ENCODE assay signal across 10 mouse cellular contexts in the genomic region with DNA sequence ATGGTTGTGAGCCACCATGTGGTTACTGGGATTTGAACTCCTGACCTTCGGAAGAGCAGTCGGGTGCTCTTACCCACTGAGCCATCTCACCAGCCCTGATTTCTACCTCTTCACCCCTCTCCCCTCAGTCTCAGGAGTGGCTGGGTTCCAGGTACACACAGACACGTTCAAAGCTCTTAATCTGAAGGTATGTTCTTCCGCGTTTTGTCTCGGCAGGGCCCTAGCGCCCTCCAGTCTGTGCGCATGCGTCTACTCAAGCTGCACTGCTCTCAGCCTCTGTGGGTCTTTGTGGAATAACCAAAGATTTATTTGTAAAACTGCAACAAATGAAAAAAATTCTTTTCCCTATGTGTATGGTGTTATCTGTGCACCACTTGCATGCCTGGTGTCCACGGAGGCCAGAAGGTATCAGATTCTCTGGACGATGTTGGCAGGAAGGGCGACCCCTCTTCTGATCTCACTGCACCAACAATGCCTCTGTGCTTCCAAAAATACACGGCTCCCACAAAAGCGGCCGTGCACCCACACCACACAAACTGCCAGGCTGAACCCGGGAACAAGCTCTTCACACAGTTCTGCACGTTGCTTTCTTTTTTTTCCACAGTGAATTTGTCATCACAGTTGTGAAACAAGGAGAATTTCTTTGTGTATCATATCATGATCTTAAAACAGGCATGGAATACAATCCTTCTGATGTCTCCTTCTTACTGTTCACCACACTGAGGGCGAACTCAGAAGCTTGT. TPM values are rescaled to one million over a fixed set of nuclear protein-coding genes. Genes with fewer than 3 reads are reported as not detected.
DNase-seq lines count a peak whose midpoint lies in the region; ATAC-seq and TF ChIP-seq lines count a peak whose summit lies in the region.
"Had no signal": no experiment of that assay in that cellular context is flagged by ENCODE, and none has a peak within 500 bp of the region (broad histone marks: within the 10 kb centered on the region; RNA-seq: fewer than 3 reads in every experiment).

No protein-coding gene starts in this region.

- no peak for ATAC-seq in kidney, embryonic 14.5 days (ENCODE audit: low FRiP score, low TSS enrichment)
- no peak for ATAC-seq in hindbrain, embryonic 12.5 days (ENCODE audit: low FRiP score)

- H3K36me3 ChIP-seq in kidney, embryonic 14.5 days (ENCODE audit: control insufficient read depth, insufficient read depth, low read length), result peaks cover 41% of the 10 kb centered on the region
- H3K36me3 ChIP-seq in kidney, adult 2 months (ENCODE audit: control insufficient read depth, insufficient read depth, low read length), result peaks cover 3% of the 10 kb centered on the region
- no peaks in the 10 kb centered on the region for H3K36me3 ChIP-seq in ES-Bruce4 (ENCODE audit: control insufficient read depth, insufficient read depth, low read length, poor library complexity, severe bottlenecking)
- peaks cover 47% of the 10 kb centered on the region for H3K36me3 ChIP-seq in hindbrain, embryonic 12.5 days

- peaks cover 5% of the 10 kb centered on the region for H3K9me3 ChIP-seq in kidney, embryonic 14.5 days (ENCODE audit: control insufficient read depth, low read length)
- no peaks in the 10 kb centered on the region for H3K9me3 ChIP-seq in ES-Bruce4 (replicated peaks; ENCODE audit: control insufficient read depth, insufficient read depth, low read length, poor library complexity, severe bottlenecking)
- no peaks in the 10 kb centered on the region for H3K9me3 ChIP-seq in hindbrain, embryonic 12.5 days (replicated peaks)

- no peak for TF ChIP-seq POLR2A in kidney, adult 2 months (IDR thresholded peaks at IDR 0.05; ENCODE audit: low read depth, low read length)
- no peak for TF ChIP-seq POLR2A in ES-Bruce4 (IDR thresholded peaks at IDR 0.05; ENCODE audit: insufficient read depth, low read length)
- no peak for TF ChIP-seq POLR2A in cerebellum, adult 2 months (IDR thresholded peaks at IDR 0.05; ENCODE audit: borderline replicate concordance, insufficient read depth, low read length)

- 83% methylated on average over 18 of the region's 18 CpGs for WGBS in kidney, embryonic 14.5 days
- 77% methylated on average over 18 of the region's 18 CpGs for WGBS in kidney, adult 2 months
- WGBS in cerebellum, adult 2 months, result 79% methylated on average over 18 of the region's 18 CpGs
- 83% methylated on average over 18 of the region's 18 CpGs for WGBS in hindbrain, embryonic 12.5 days

- no peak overlapping the region for H3K4me3 ChIP-seq in kidney, embryonic 14.5 days (ENCODE audit: low read length)
- no peak overlapping the region for H3K4me3 ChIP-seq in kidney, adult 2 months (ENCODE audit: insufficient read depth, low read depth, low read length)
- H3K4me3 ChIP-seq in ES-Bruce4 (ENCODE audit: low read depth, low read length), result peak overlapping the region; percentile 17; the same call in 1 of the 2 replicates
- no peak overlapping the region for H3K4me3 ChIP-seq in cerebellum, adult 2 months (replicated peaks; ENCODE audit: insufficient read depth, low read depth, low read length)
- no peak overlapping the region for H3K4me3 ChIP-seq in hindbrain, embryonic 12.5 days

- no peaks in the 10 kb centered on the region for H3K4me1 ChIP-seq in kidney, embryonic 14.5 days (ENCODE audit: control insufficient read depth, insufficient read depth, low read length)
- H3K4me1 ChIP-seq in kidney, adult 2 months (ENCODE audit: control insufficient read depth, insufficient read depth, low read length), result no peaks in the 10 kb centered on the region
- H3K4me1 ChIP-seq in ES-Bruce4 (ENCODE audit: control insufficient read depth, insufficient read depth, low read length), result no peaks in the 10 kb centered on the region
- no peaks in the 10 kb centered on the region for H3K4me1 ChIP-seq in cerebellum, adult 2 months (ENCODE audit: control insufficient read depth, insufficient read depth, low read length)
- H3K4me1 ChIP-seq in hindbrain, embryonic 12.5 days, result peaks cover 20% of the 10 kb centered on the region

- H3K27me3 ChIP-seq in kidney, embryonic 14.5 days (ENCODE audit: control insufficient read depth, insufficient read depth, low read length), result no peaks in the 10 kb centered on the region
- H3K27me3 ChIP-seq in kidney, adult 2 months (replicated peaks; ENCODE audit: control insufficient read depth, insufficient read depth, low read length), result no peaks in the 10 kb centered on the region
- no peaks in the 10 kb centered on the region for H3K27me3 ChIP-seq in ES-Bruce4 (ENCODE audit: control insufficient read depth, insufficient read depth, low read length, poor library complexity, severe bottlenecking)
- H3K27me3 ChIP-seq in cerebellum, adult 2 months (ENCODE audit: control insufficient read depth, insufficient read depth, low read length), result no peaks in the 10 kb centered on the region
- no peaks in the 10 kb centered on the region for H3K27me3 ChIP-seq in hindbrain, embryonic 12.5 days

- H3K27ac ChIP-seq in kidney, embryonic 14.5 days (ENCODE audit: low read depth, low read length), result peak overlapping the region; percentile 30; the same call in 1 of the 2 replicates
- H3K27ac ChIP-seq in kidney, adult 2 months (ENCODE audit: insufficient read depth, low read depth, low read length), result no peak overlapping the region
- no peak overlapping the region for H3K27ac ChIP-seq in ES-Bruce4 (ENCODE audit: insufficient read depth, low read length)
- H3K27ac ChIP-seq in cerebellum, adult 2 months (ENCODE audit: insufficient read depth, low read length), result peak overlapping the region; percentile 52; the same call in 1 of the 2 replicates
- H3K27ac ChIP-seq in hindbrain, embryonic 12.5 days, result peak overlapping the region; percentile 76
- H3K27ac ChIP-seq: macrophage had no signal

- DNase-seq in kidney, adult 2 months, result no peak
- DNase-seq in cerebellum, adult 2 months, result peak; percentile 43 to 45
- no peak for DNase-seq in gastrocnemius, adult 18-20 months (ENCODE audit: low spot score)
- DNase-seq in spleen, postnatal 36 days (ENCODE audit: low spot score in 2 of 2), result no peak
- no peak for DNase-seq in embryo, embryonic 9.5 days (ENCODE audit: extremely low spot score)
- DNase-seq: kidney, postnatal 10 days had no signal

- 0 out of 2 replicates have a peak overlapping the region, but pooled peaks have one; percentile 5 for H3K4me2 ChIP-seq in kidney, embryonic 14.5 days (replicated peaks; ENCODE audit: low read depth, low read length)
- H3K4me2 ChIP-seq in hindbrain, embryonic 12.5 days (replicated peaks), result no peak overlapping the region

- no peak for TF ChIP-seq EP300 in ES-Bruce4 (IDR thresholded peaks at IDR 0.05; ENCODE audit: insufficient read depth, low read depth, low read length)

- H3K9ac ChIP-seq in kidney, embryonic 14.5 days (ENCODE audit: low read depth, low read length), result no peak overlapping the region
- H3K9ac ChIP-seq in ES-Bruce4 (ENCODE audit: low read depth, poor library complexity, severe bottlenecking), result no peak overlapping the region
- no peak overlapping the region for H3K9ac ChIP-seq in hindbrain, embryonic 12.5 days

- TF ChIP-seq CTCF in kidney, adult 2 months (conservative IDR thresholded peaks at IDR 0.05; ENCODE audit: insufficient read depth, insufficient read length, low read depth, low read length), result no peak
- TF ChIP-seq CTCF in ES-Bruce4 (IDR thresholded peaks at IDR 0.05; ENCODE audit: low read depth, low read length), result no peak
- no peak for TF ChIP-seq CTCF in cerebellum, adult 2 months (IDR thresholded peaks at IDR 0.05; ENCODE audit: borderline replicate concordance, insufficient read depth, low read depth, low read length)

RNA-seq across cellular contexts. Expression of a gene that starts 30.7 kb away (rescaled TPM):
- polyA plus RNA-seq in kidney, embryonic 14.5 days (2014; fragmentation: Nextera tagmentation; extraction: Ambion mirVana), result 66.8 and 69.0 TPM in 2 replicates
- polyA plus RNA-seq in kidney, adult 2 months (2012; rRNA removed), result 2.6 and 3.7 TPM in 2 replicates
- 42.0 and 51.5 TPM in 2 replicates for polyA plus RNA-seq in ES-Bruce4 (2011; ENCODE audit: insufficient read depth, insufficient read length, low read depth, missing spikeins)
- 31.4 and 39.8 TPM in 2 replicates for polyA plus RNA-seq in cerebellum, adult 2 months (2012; rRNA removed)
- polyA plus RNA-seq in hindbrain, embryonic 12.5 days (2016; fragmentation: Nextera tagmentation; extraction: Ambion mirVana), result 67.0 and 71.6 TPM in 2 replicates
- 1 to 10 TPM; 3.5 to 4.3 TPM for total RNA-seq in gastrocnemius, adult 18-20 months (2021)

Comparison
In these comparisons a context has a peak if more than half of its experiments do, and no peak if none do; other contexts are left out.
1. H3K27ac ChIP-seq: peak in kidney, embryonic 14.5 days (single experiment), cerebellum, adult 2 months (single experiment) and hindbrain, embryonic 12.5 days (single experiment); none in kidney, adult 2 months (single experiment) and ES-Bruce4 (single experiment).
2. DNase-seq: peak in cerebellum, adult 2 months (2 of 2); none in kidney, adult 2 months (single experiment), gastrocnemius, adult 18-20 months (single experiment), spleen, postnatal 36 days (0 of 2) and embryo, embryonic 9.5 days (single experiment).